Mouse (Mus musculus) forebrain, embryonic 10.5 days (tissue): ENCODE data around the gene Lrrc46. TPM values are rescaled to one million over a fixed set of nuclear protein-coding genes. Genes with fewer than 3 reads are reported as not detected.

ENCODE experiments used
- DNase-seq: peaks from one replicate; pipeline ENCODE4 v3.0.0-alpha.2; 2017; ENCODE audit warnings: low spot score; ENCODE audit errors: extremely low spot score
- H3K27ac ChIP-seq: fragments of 300-500 bp; sonication (generic); 2 replicates; pipeline ENCODE4 v1.5.1; 2016; ENCODE audit warnings: mild to moderate bottlenecking
- H3K27me3 ChIP-seq: fragments of 300-500 bp; sonication (generic); 2 replicates; pipeline ENCODE4 v1.6.1; 2016; ENCODE audit warnings: mild to moderate bottlenecking; ENCODE audit not compliant: poor library complexity, severe bottlenecking
- H3K36me3 ChIP-seq: fragments of 300-500 bp; sonication (generic); replicated peaks from 2 replicates; pipeline ENCODE4 v1.6.1; 2016; ENCODE audit warnings: mild to moderate bottlenecking, moderate library complexity
- H3K4me1 ChIP-seq: fragments of 300-500 bp; sonication (generic); 2 replicates; pipeline ENCODE4 v1.6.1; 2016
- H3K4me3 ChIP-seq: fragments of 300-500 bp; sonication (generic); 2 replicates; pipeline ENCODE4 v1.5.1; 2016; ENCODE audit warnings: mild to moderate bottlenecking, moderate library complexity
- H3K9me3 ChIP-seq: fragments of 300-500 bp; sonication (generic); 2 replicates; pipeline ENCODE4 v1.6.1; 2016; ENCODE audit warnings: mild to moderate bottlenecking, moderate library complexity
- WGBS: fragments of 180-500 bp; shearing (Covaris S2); methylation state at CpG from one replicate; pipeline ENCODE4 v1.1.7; 2016; 5-methylcytosine and 5-hydroxymethylcytosine counted together
- polyA plus RNA-seq: library from polyadenylated mRNA; unstranded; fragments of >200 nt; fragmentation: Nextera tagmentation; extraction: Ambion mirVana; gene quantifications from 2 replicates; pipeline ENCODE4 v1.2.1, GENCODE M21; 2016

The Lrrc46 gene
- polyA plus RNA-seq, 1 experiment from 2014 or later, result 2.6 TPM

DNA sequence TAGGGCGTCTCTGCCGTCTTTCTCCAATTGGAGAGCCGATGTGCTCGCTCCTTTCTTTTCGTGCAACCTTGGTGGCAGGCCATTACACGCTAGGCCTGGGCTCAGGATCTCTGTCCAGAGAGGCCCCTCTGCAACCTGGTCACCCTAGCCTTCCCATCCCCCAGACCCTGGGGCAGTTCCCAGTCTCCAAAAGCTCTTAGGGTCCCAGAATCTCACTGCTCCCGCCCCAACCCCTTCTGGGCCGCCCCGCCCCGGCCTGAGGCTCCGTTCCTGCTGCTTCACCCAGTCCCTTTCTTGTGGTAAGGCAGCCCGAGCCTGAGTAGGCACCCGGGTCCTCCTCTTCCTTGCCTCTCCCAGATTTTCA is 21.9 kb downstream of the Lrrc46 start:
- DNase-seq, result no peak
- H3K36me3 ChIP-seq, result no peaks in the 10 kb centered on the region
- peaks cover 58% of the 10 kb centered on the region for H3K4me1 ChIP-seq
- no peak overlapping the region for H3K27ac ChIP-seq
- H3K27me3 ChIP-seq, result peaks cover 100% of the 10 kb centered on the region
- no peaks in the 10 kb centered on the region for H3K9me3 ChIP-seq
- WGBS, result 2% methylated on average over 13 of the region's 13 CpGs
- H3K4me3 ChIP-seq, result peak overlapping the region; percentile 48

- Histone ChIP-seq H3K4me1 (peaks cover 53% of the 10 kb centered on the region), H3K9me3 (no peaks in the 10 kb centered on the region), H3K27ac (peak overlapping the region; percentile 53; the same call in 1 of the 2 replicates), H3K36me3 (no peaks in the 10 kb centered on the region), H3K4me3 (peak overlapping the region; percentile 48), H3K27me3 (peaks cover 100% of the 10 kb centered on the region)
- DNase-seq, result no peak
- under 1% methylated on average over 67 of the region's 68 CpGs for WGBS
Measured at GRCm38 (mm10) chr11:97018583-97019344, 22.4 kb downstream of the Lrrc46 start.

DNA sequence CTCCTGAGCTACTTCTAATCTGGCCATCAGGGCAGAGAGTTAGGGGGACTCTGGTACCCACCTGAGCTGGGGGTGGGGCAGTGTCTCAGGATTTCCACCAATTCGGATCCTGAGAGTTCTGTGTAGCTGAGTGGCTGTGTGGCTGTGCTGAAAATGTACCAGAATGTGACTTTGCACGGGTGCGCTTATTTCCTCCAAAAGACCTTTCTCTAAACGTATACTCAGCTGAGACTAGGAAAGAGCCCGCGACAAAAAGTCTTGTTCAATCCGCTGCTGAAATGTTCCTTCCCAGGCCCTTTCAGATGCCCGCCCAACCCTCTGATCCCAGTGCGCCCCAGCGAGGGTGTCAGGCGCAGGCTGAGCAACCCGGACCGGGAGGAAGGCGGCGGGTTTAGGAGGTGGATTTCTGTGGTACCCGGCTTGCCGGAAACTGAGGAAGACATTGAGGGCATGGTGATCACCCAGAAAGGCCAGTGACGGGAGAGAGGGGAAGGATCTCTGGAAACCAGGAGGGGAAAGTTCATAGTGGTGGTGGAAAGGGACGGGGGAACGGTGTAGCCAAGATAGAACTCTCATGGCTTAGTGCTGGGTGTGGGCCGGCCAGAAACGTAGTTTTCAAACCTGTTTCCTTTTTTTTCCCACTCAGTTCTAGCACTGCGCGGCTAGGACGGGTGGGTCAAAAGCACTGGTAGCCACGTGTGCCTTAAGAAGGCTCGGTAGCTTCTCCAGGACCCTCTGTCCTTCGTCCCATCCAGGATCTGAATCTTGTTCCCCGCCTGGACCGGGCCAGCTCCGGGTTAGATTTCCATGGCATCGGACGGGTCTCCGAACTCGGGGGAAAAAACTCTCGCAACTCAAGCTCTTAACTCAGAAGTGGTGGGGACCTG is 23.3 kb downstream of the Lrrc46 start:
- WGBS, result under 1% methylated on average over 36 of the region's 36 CpGs
- Histone ChIP-seq H3K27me3 (peaks cover 100% of the 10 kb centered on the region), H3K4me1 (peaks cover 53% of the 10 kb centered on the region), H3K27ac (no peak overlapping the region), H3K4me3 (peak overlapping the region; percentile 48), H3K9me3 (no peaks in the 10 kb centered on the region), H3K36me3 (no peaks in the 10 kb centered on the region)
- DNase-seq, result peak; percentile 42

DNA sequence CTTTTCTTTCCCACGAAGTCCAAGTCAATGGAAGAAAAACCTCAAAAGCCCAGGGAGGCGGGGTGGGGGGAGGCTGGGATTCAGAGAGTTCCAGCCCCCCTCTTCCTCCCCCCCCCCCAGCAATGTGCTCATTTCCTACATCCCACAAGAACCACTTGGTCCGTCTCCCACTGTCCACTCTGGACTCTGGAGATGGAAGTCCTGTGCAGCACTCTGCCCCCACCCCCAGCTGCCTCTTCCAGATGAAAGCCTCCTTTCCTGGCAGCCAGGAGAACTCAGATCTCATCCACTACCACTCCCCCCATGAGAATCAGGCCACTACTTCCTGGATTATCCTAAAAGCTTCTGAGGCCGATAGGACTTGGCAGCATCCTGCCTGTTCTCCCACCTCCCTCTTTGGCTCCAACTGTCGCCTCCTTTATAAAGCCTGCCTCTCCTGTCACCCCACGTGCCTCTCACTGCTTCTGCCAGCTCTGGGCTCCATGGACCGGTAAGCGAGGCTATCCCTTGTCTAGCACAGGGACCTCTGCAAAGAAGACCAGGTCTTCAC is 28.0 kb downstream of the Lrrc46 start, which contains the start of gene Sp6:
Gene Sp6 (plus strand): TSS at position 274 of the 550 bp plus-strand sequence.
- H3K27me3 ChIP-seq, result peaks cover 100% of the 10 kb centered on the region
- DNase-seq, result no peak
- WGBS, result 37% methylated on average over 8 of the region's 8 CpGs
- H3K4me3 ChIP-seq, result no peak within 1 kb of the TSS
- H3K36me3 ChIP-seq, result no peaks in the 10 kb centered on the region
- H3K4me1 ChIP-seq, result peaks cover 33% of the 10 kb centered on the region
- H3K9me3 ChIP-seq, result no peaks in the 10 kb centered on the region
- no peak within 1 kb of the TSS for H3K27ac ChIP-seq

DNA sequence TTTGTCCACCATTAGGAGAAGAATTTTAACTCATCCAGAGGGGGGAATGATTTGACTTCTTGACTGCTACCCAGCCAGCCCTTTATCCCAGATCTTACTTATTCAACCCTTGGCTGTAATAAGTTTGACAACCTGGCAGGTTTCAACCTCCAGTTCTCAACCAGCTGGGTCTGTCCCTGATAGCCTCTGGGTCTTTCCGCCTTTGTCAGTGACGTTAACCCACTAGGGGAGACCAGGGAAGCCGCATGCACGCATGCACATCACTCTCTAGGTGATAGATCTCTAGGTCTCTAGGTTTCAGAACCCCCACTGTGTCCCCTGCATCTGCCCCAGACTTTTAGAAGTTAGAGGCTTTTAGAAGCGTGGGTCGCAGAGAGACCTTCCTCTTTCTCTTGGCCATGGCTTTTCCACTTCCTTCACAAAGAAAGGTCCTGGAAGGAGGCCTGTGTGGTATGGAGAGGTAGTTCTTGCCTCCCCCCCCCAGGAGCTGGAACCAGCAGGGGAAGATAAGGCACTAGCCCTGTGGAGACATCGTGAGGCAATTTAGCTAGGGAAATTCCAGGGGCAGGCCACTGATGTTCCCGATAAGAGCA is 31.9 kb downstream of the Lrrc46 start:
- H3K9me3 ChIP-seq, result no peaks in the 10 kb centered on the region
- H3K4me3 ChIP-seq, result no peak overlapping the region
- peaks cover 81% of the 10 kb centered on the region for H3K27me3 ChIP-seq
- no peak for DNase-seq
- no peaks in the 10 kb centered on the region for H3K36me3 ChIP-seq
- 64% methylated on average over 8 of the region's 8 CpGs for WGBS
- H3K4me1 ChIP-seq, result peaks cover 36% of the 10 kb centered on the region
- H3K27ac ChIP-seq, result peak overlapping the region; percentile 6; the same call in 1 of the 2 replicates

GRCm38 (mm10) chr11:97007093-97007794 is 34.0 kb downstream of the Lrrc46 start:
- no peak for DNase-seq
- peaks cover 38% of the 10 kb centered on the region for H3K4me1 ChIP-seq
- H3K27me3 ChIP-seq, result peaks cover 81% of the 10 kb centered on the region
- H3K27ac ChIP-seq, result no peak overlapping the region
- no peaks in the 10 kb centered on the region for H3K9me3 ChIP-seq
- no peaks in the 10 kb centered on the region for H3K36me3 ChIP-seq
- WGBS, result 81% methylated on average over 9 of the region's 9 CpGs
- H3K4me3 ChIP-seq, result no peak overlapping the region

DNA sequence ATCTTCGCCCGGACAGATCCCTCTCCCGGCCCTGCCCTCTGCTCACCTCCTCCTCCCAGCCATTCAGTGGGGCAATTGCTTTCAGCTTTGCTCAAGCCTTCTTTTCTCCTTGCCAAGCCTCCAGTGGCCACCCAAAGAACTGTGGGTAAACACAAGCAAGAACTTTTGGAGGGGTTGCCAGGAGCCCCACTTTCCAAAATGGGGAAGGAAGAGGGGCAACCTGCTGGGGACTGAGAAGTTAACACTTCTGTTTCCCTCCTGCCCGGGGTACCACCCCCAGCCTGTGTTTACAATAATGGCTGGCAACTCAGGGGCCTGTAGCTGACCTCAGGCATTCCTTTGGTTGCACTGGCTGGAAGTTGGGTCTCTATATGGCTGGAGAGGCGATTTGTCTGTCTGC is 38.0 kb downstream of the Lrrc46 start:
- H3K4me3 ChIP-seq, result no peak overlapping the region
- 41% methylated on average over 5 of the region's 5 CpGs for WGBS
- peaks cover 37% of the 10 kb centered on the region for H3K4me1 ChIP-seq
- no peaks in the 10 kb centered on the region for H3K36me3 ChIP-seq
- H3K27ac ChIP-seq, result 0 out of 2 replicates have a peak overlapping the region, but pooled peaks have one; percentile 17
- H3K9me3 ChIP-seq, result no peaks in the 10 kb centered on the region
- no peak for DNase-seq
- H3K27me3 ChIP-seq, result peaks cover 81% of the 10 kb centered on the region

DNA sequence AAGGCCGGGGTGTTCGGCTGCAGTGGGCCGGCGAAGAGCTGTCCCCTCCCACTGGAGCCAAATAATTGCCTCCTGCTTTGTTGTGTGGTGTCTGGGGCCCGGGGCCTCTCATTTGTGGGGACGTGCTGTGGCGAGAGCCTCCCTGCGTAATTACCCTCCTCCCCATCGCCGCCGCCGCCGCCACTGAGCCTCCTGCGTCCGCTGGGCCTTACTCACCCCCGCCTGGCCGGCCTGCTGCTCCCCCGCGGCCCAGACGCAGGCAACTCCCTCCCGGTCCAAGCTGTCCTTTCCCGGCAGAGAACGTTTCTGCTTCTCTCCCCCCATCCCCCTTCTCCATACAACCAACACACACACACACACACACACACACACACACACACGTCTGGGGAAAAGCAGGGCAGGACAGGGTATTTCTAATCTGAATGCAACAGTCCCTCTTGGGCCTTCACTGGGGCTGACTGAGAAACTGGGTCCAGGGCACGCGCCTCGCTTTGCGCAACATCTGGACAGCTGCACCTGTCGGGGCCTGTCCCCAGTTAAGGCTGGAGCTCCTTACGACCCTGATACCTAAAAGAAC is 43.7 kb downstream of the Lrrc46 start:
- Histone ChIP-seq H3K27me3 (peaks cover 98% of the 10 kb centered on the region), H3K4me1 (peaks cover 73% of the 10 kb centered on the region), H3K9me3 (no peaks in the 10 kb centered on the region), H3K27ac (peak overlapping the region; percentile 87), H3K36me3 (no peaks in the 10 kb centered on the region), H3K4me3 (peak overlapping the region; percentile 52)
- peak; percentile 75 for DNase-seq
- WGBS, result under 1% methylated on average over 30 of the region's 30 CpGs

DNA sequence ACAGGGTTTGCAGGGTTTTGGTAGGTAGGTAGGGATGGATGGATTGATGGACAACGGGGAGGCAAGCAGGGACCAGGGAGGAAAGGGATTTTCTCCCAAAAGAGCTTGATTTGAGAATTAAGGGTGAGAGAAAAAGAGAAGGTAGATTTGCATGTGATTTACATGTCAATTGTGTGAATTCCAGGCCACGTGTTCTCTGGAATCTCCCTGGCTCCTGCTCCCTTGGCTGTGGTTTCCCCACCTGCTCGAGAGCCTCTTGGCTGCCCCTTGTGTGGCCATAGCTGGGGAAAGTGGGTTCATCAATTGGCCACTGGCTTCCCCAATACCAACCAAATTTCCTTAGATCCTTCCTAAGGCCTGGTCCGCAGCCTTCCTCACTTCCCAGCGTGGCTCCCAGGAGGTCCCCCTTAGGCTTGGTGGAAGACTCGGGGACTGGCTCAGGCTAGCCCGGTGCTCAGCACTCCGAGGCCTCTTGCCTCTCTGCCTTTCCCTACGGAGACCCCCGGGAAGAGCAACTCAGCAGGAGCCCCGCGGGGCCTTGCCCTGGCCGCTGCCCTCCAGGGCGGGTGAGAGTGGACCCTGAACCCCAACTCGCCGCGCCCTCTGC is 44.3 kb downstream of the Lrrc46 start:
- Histone ChIP-seq H3K27ac (peak overlapping the region; percentile 87), H3K9me3 (no peaks in the 10 kb centered on the region), H3K4me3 (peak overlapping the region; percentile 52), H3K36me3 (no peaks in the 10 kb centered on the region), H3K4me1 (peaks cover 78% of the 10 kb centered on the region), H3K27me3 (peaks cover 98% of the 10 kb centered on the region)
- 6% methylated on average over 17 of the region's 17 CpGs for WGBS
- no peak for DNase-seq

- Histone ChIP-seq H3K36me3 (no peaks in the 10 kb centered on the region), H3K4me3 (no peak overlapping the region), H3K9me3 (no peaks in the 10 kb centered on the region), H3K27ac (peak overlapping the region; percentile 87; the same call in 1 of the 2 replicates), H3K4me1 (peaks cover 75% of the 10 kb centered on the region), H3K27me3 (peaks cover 97% of the 10 kb centered on the region)
- WGBS, result 73% methylated on average over 15 of the region's 15 CpGs
- DNase-seq, result no peak
Measured at GRCm38 (mm10) chr11:96995836-96996772, 45.1 kb downstream of the Lrrc46 start.
